Mouse (Mus musculus): ENCODE measurements around the gene Clec2d. TPM values are rescaled to one million over a fixed set of nuclear protein-coding genes. Genes with fewer than 3 reads are reported as not detected.

Gene Clec2d
- polyA plus RNA-seq, 1 experiment: 8.0 TPM

DNA sequence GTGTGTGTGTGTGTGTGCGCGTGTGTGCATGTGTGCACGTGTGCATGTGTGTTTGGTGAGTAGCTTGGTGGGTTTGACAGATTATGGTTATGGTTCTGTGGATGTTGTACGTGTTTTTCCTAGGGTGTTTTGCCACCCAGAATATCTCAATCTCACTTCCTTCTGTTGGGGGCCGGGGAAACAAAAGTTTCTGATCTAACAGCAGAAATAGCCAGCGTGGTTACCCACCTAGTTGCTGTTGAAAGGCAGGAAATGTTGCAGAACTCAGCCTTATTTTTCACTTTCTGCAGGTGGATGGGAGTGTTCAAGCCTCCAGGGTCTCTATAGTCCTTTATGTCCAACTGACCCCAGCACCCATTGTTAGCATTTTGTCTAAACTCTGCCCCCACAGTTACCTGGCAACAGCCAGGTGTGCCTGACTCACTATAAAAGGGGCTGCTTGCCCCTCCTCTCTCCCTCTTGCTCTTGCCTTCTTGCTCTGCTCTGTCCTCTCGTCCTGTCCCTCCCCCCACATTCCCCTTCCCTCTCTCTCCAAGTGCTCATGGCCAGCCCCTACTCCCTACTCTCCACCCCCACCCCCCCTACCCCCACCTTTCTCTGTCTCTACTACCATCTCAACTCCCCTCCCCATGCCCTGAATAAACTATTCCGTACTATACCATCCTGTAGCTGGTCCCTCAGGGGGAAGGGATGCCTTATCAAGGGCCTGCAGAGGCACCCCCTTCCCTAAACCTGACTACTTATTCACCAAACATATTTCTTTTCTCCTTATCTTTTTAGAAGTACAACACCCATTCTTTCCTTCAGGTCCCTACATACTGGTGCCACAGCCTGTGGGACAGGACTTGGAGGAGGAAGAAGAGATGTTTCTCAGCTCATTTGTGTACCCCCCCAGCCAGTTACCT, 54.3 kb downstream of the Clec2d start:
- Histone ChIP-seq H3K27me3 (ENCODE audit: control insufficient read depth, insufficient read depth, insufficient read length) (no peaks in the 10 kb centered on the region), H3K36me3 (ENCODE audit: control insufficient read depth, insufficient read depth) (no peaks in the 10 kb centered on the region), H3K79me2 (ENCODE audit: control insufficient read depth, insufficient read depth) (no peaks in the 10 kb centered on the region), H3K79me3 (ENCODE audit: low read depth) (no peaks in the 10 kb centered on the region), H3K4me3 (ENCODE audit: insufficient read depth, poor library complexity, severe bottlenecking) (no peak overlapping the region), H3ac (ENCODE audit: control insufficient read depth, insufficient read length, low read depth) (no peak overlapping the region)
- TF ChIP-seq MYOD1 (IDR thresholded peaks at IDR 0.05; ENCODE audit: control insufficient read depth, insufficient read length, low read depth): no peak
- TF ChIP-seq CTCF (IDR thresholded peaks at IDR 0.05; ENCODE audit: control insufficient read depth, insufficient read depth, insufficient read length): no peak
- no peak for TF ChIP-seq USF1 (IDR thresholded peaks at IDR 0.05; ENCODE audit: low read depth)
- no peak for TF ChIP-seq MAX (IDR thresholded peaks at IDR 0.05)
- TF ChIP-seq FOSL1 (IDR thresholded peaks at IDR 0.05; ENCODE audit: insufficient read depth, low read length, poor library complexity, severe bottlenecking): no peak
- no peak for TF ChIP-seq CEBPB (IDR thresholded peaks at IDR 0.05; ENCODE audit: low read depth)
- no peak for TF ChIP-seq MYOG (IDR thresholded peaks at IDR 0.05; ENCODE audit: control insufficient read depth, extremely low read depth, insufficient read length)

DNA sequence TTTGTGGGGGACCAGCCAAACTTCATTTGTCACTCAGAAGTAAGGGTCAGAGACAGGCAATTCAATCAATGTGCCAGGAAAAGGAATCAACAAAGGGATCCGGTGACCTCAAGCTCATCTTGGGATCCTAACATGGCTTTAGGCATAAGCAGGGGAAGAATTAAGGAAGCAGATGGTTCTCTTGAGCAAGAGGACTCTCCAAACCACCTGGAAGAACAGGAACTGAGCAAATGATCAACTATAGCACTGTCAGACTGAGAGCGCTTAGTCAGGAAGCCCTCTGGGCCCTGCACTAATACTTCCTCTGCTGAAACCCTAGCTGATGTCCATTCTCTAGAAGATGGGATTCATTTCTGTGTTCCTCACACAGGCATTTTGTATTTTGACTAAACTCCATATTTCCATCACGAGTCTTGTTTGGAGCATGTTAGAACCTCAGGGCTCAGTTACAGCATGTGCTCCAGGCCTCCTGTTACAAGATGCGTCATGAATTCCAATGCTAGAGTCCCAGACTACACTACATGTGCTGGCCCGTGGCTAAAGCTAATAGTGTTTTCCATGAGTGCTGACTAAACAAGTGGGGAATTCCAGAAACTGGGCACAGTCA, 55.5 kb downstream of the Clec2d start:
- no peaks in the 10 kb centered on the region for H3K36me3 ChIP-seq (ENCODE audit: control insufficient read depth, insufficient read depth)
- no peak overlapping the region for H3ac ChIP-seq (ENCODE audit: control insufficient read depth, insufficient read length, low read depth)
- TF ChIP-seq MYOD1 (IDR thresholded peaks at IDR 0.05; ENCODE audit: control insufficient read depth, insufficient read length, low read depth): no peak
- no peak for TF ChIP-seq FOSL1 (IDR thresholded peaks at IDR 0.05; ENCODE audit: insufficient read depth, low read length, poor library complexity, severe bottlenecking)
- peak; percentile 98 for TF ChIP-seq MAX (IDR thresholded peaks at IDR 0.05)
- peak; percentile 36 for TF ChIP-seq USF1 (IDR thresholded peaks at IDR 0.05; ENCODE audit: low read depth)
- H3K79me2 ChIP-seq (ENCODE audit: control insufficient read depth, insufficient read depth): no peaks in the 10 kb centered on the region
- H3K4me3 ChIP-seq (ENCODE audit: insufficient read depth, poor library complexity, severe bottlenecking): no peak overlapping the region
- no peaks in the 10 kb centered on the region for H3K27me3 ChIP-seq (ENCODE audit: control insufficient read depth, insufficient read depth, insufficient read length)
- H3K79me3 ChIP-seq (ENCODE audit: low read depth): no peaks in the 10 kb centered on the region

Small RNA genes within 50 kb of the gene (microRNA-seq; reads per million reads assigned to microRNA genes)
- not detected for gene Gm27514 (ENCODE audit: borderline microRNAs expressed)

Other genes with a start within 250 kb of the Clec2d start
- gene Clec2g, start 246.2 kb upstream of the Clec2d start, polyA plus RNA-seq (2012; fragmentation: generic; extraction: Trizol): not detected
- gene Klrb1f, start 134.7 kb upstream of the Clec2d start, polyA plus RNA-seq (2012; fragmentation: generic; extraction: Trizol): not detected
- not detected for gene Clec2e, start 79.7 kb upstream of the Clec2d start, polyA plus RNA-seq (2012; fragmentation: generic; extraction: Trizol)
- gene Cd69, start 94.8 kb downstream of the Clec2d start, polyA plus RNA-seq (2012; fragmentation: generic; extraction: Trizol): not detected
- gene 4922502D21Rik, start 151.2 kb downstream of the Clec2d start, polyA plus RNA-seq (2012; fragmentation: generic; extraction: Trizol): not detected
- gene Clec12a, start 162.1 kb downstream of the Clec2d start, polyA plus RNA-seq (2012; fragmentation: generic; extraction: Trizol): not detected
- not detected for gene Clec12b, start 205.3 kb downstream of the Clec2d start, polyA plus RNA-seq (2012; fragmentation: generic; extraction: Trizol)
- gene Clec1b, start 216.7 kb downstream of the Clec2d start, polyA plus RNA-seq (2012; fragmentation: generic; extraction: Trizol): not detected
- not detected for gene Clec9a, start 228.2 kb downstream of the Clec2d start, polyA plus RNA-seq (2012; fragmentation: generic; extraction: Trizol)

Data from C2C12 (cell line).